Mouse (Mus musculus) gastrocnemius, adult 2 months (tissue): ENCODE results near the gene Vmn1r142. TPM values are rescaled to one million over a fixed set of nuclear protein-coding genes. Genes with fewer than 3 reads are reported as not detected.
"Not testable (repeated sequence)": the region's sequence is repeated elsewhere in the genome, so short reads cannot be mapped to it uniquely, and the experiment has no call there.

ENCODE experiments used
- DNase-seq: peaks from one replicate; pipeline ENCODE4 v3.0.0; 2022
- H3K27ac ChIP-seq: fragments of 200-600 bp; 2 replicates; pipeline ENCODE4 v1.8.1; 2022; ENCODE audit warnings: mild to moderate bottlenecking
- H3K4me3 ChIP-seq: fragments of 200-600 bp; 2 replicates; pipeline ENCODE4 v1.8.1; 2022; ENCODE audit warnings: mild to moderate bottlenecking, moderate library complexity
- intact Hi-C: fragments of 180-260 bp; cut with DNase I; formaldehyde crosslinking; loops from one replicate; pipeline ENCODE4 v1.15.1; 2025
- long read RNA-seq, 2 experiments: library from polyadenylated mRNA; stranded (forward); transcript quantifications; one replicate each; pipeline ENCODE4 v2.0.0; 2021
- total RNA-seq, 2 experiments: library from RNA; stranded (reverse); gene quantifications; 2 replicates each; pipeline ENCODE4 v1.2.3; 2021

The Vmn1r142 gene
- total RNA-seq = not detected
- long read RNA-seq, experiment 1 = 0 reads
- long read RNA-seq, experiment 2 = 0 reads

- H3K4me3 ChIP-seq, intact Hi-C loops, H3K27ac ChIP-seq: not testable (repeated sequence)
Measured at GRCm38 (mm10) chr7:22163935-22164334, at the start of gene Vmn1r142. Vmn1r142 (minus strand) TSS chr7:22164035.

GRCm38 (mm10) chr7:22201164-22201563 lies 37.3 kb upstream of the Vmn1r142 start, which contains the start of gene Gm8653:
Gm8653 (minus strand) TSS chr7:22201264.
- DNase-seq, intact Hi-C loops, H3K27ac ChIP-seq, H3K4me3 ChIP-seq: not testable (repeated sequence)

More at GRCm38 (mm10) chr7:22163935-22164334, at the start of gene Vmn1r142:
- not testable (repeated sequence) for DNase-seq

GRCm38 (mm10) chr7:22189077-22189476 lies 25.2 kb upstream of the Vmn1r142 start, which contains the start of gene Vmn1r143:
Vmn1r143 (plus strand) TSS chr7:22189377.
- intact Hi-C loops, H3K4me3 ChIP-seq: not testable (repeated sequence)

DNA sequence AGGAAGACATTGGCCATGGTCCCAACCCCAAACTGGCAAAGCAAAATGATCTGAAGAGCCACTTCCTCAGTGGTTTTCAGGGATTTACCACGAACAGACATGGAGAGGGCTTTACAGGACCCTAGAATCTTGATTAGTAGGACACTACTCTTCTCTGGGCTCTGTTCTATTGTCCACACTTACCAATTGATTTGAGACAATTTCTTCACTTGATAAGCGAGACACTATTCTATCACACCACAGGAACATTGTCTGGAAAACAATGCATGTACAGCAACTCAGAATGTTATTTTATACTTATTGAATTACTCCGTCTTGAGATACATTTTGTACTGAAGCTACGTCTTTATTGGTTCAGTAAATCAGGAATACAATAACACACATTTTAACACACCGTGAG lies 29.2 kb downstream of the Vmn1r142 start, which contains the start of gene Gm10666:
Gene Gm10666, minus strand, starts transcription at position 101 of the 400 bp plus-strand sequence.
- H3K4me3 ChIP-seq, intact Hi-C loops, DNase-seq, H3K27ac ChIP-seq: not testable (repeated sequence)

More at GRCm38 (mm10) chr7:22189077-22189476, 25.2 kb upstream of the Vmn1r142 start, which contains the start of gene Vmn1r143:
- not testable (repeated sequence) for DNase-seq, H3K27ac ChIP-seq

DNA sequence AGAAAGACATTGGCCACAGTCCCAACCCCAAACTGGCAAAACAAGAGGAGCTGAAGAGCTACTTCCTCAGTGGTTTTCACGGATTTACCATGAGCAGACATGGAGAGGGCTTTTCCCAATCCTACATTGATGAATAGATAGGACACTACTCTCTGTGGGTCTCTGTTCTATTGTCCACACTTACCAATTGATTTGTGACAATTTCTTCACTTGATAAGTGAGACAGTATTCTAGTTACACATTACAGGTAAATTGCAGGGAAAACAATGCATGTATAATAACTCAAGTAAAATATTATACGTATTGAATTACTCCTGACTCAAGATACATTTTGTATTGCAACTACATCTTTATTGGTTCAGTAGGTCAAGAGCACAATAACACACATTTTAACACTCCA lies 45.7 kb downstream of the Vmn1r142 start, which contains the start of gene Gm16451:
Gene Gm16451, minus strand, starts transcription at position 101 of the 400 bp plus-strand sequence.
- H3K27ac ChIP-seq, intact Hi-C loops, H3K4me3 ChIP-seq, DNase-seq: not testable (repeated sequence)

Other genes starting within 250 kb of the Vmn1r142 start
- gene Gm5891, start 242.7 kb downstream of the Vmn1r142 start, total RNA-seq = not detected
- gene Vmn1r137, start 169.4 kb downstream of the Vmn1r142 start, total RNA-seq = not detected
- gene Vmn1r138, start 135.1 kb downstream of the Vmn1r142 start, total RNA-seq = not detected
- not detected for gene Gm6176, start 107.7 kb downstream of the Vmn1r142 start, total RNA-seq
- not detected for gene Vmn1r139, start 95.0 kb downstream of the Vmn1r142 start, total RNA-seq
- gene Gm16451, start 45.8 kb downstream of the Vmn1r142 start, total RNA-seq = not detected
- not detected for gene Gm10666, start 29.3 kb downstream of the Vmn1r142 start, total RNA-seq
- not detected for gene Vmn1r143, start 25.3 kb upstream of the Vmn1r142 start, total RNA-seq
- gene Gm8653, start 37.2 kb upstream of the Vmn1r142 start, total RNA-seq = not detected
- not detected for gene Gm8453, start 65.4 kb upstream of the Vmn1r142 start, total RNA-seq
- not detected for gene Gm4187, start 165.7 kb upstream of the Vmn1r142 start, total RNA-seq
- gene Gm8660, start 207.0 kb upstream of the Vmn1r142 start, total RNA-seq = not detected
- gene Vmn1r148, start 249.5 kb upstream of the Vmn1r142 start, total RNA-seq = not detected